Mouse (Mus musculus) E14TG2a.4 (cell line): ENCODE results near the gene Mlxipl.

Experiments used
- CTCF ChIP-seq: conservative IDR thresholded peaks from 2 replicates; pipeline ENCODE4 v1.5.1; 2014; ENCODE audit warnings: low read length
- NANOG ChIP-seq: IDR thresholded peaks from 2 replicates; pipeline ENCODE4 v1.6.1; 2014; ENCODE audit warnings: borderline replicate concordance, low read length, mixed read lengths

- no peak for TF ChIP-seq CTCF
- no peak for TF ChIP-seq NANOG
Measured at GRCm38 (mm10) chr5:135145532-135145931, 55.8 kb downstream of the Mlxipl start.
